Mouse (Mus musculus): ENCODE data around the gene Nbl1.

Nbl1 gene

DNA sequence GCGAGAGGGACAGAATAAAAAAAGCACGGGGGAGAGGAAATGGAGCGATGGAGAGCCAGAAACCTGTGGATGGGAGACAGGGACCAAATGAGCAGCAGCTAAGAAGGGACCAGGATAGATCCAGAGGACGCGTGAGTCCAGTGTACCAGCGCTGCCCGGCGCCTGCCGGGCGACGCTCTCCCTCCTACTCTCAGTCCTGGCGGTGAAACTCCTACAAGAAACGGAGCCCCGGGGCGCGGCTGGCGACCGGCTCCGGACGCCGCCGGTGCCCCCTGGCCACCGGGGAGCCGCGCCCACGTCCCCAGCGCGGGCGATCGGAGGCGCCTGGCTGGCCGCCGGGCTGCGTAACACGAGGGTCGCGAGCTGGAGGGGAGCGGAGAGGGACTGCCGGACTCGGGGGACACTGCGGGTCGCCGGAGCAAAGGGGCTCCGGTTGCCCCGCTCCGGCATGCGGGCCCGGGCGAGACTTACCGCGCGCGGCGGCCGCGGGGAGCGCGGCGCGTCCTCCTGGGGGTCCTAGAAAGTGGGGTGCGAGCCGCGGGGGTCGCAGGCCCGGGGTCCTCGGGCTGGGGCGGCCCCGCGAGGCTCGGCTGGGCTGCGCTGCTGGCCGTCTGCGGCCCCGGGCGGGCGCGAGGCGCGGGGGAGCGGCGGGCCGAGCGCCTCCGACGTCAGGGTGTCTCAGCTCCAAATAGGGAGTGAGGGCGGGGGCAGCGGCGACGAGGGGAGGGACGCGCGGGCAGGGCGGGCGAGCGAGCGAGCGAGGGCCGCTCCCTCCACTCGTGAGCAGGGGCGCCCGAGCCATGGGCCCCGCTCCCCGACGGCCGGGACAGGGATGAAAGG, at the start of gene Nbl1:
Gene Nbl1 (minus strand): TSS at position 638 of the 840 bp plus-strand sequence.
- in situ Hi-C loops (cut with MboI, MseI), result loop anchor here (25.0 kb wide), 1 partner anchor 170 kb away; no protein-coding TSS in a partner anchor

DNA sequence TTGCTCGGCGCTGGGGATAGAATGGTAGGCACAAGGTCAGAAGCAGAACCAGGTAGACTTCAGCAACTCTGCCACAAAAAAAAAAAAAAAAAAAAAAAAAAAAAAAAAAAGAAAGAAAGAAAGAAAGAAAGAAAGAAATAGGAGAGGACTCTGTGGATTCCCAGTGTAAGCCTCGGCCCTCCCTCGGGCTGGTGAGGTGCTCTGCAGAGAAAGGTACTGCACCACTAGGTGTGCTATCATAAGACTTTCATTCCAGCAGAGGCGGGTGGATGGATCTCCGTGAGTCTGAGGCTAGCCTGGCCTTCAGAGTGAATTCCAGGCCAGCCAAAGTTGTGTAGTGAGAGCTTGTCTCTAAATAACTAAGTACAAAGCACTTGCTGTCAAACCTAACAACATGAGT, 49.0 kb upstream of the Nbl1 start:
- in situ Hi-C loops (cut with MboI, MseI), result no loop called here

DNA sequence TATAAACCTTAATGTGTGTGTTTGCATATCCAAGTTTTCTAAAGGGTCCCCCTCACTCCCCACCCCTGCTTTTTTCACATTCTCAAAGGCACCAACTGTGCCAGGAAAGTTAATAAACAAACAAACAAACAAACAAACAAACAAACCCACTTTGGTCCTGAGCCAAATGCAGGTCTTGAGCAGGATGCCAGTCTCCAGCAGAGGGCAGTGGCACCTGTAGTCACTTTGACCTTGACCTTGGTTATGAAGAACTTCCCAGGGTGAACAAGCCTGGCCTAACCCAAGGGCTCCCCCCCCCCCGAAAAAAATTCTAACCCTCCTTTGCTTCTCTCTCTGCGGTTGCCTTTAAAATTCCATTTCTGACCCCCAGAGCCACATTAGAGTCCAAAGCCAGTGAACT, 47.5 kb upstream of the Nbl1 start:
- in situ Hi-C loops (cut with MboI, MseI), result no loop called here

DNA sequence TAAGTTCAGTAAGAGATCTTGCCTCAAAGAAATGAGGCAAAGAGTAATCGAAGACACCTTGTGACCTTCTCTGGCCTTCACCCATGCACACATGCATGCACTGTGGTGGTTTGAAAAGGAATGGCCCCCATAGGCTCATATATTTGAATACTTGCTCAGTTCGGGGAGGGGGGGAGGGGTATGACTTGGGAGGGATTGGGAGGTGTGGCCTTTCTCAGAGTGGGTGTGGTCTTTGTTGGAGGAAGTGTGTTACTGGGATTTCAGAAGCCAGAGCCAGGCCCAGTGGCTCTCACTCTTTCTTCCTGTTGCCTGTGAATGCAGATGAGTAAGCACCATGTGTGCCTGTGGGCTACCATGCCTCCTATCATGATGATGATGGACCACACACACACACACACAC, 43.2 kb upstream of the Nbl1 start:
- in situ Hi-C loops (cut with MboI, MseI), result no loop called here

DNA sequence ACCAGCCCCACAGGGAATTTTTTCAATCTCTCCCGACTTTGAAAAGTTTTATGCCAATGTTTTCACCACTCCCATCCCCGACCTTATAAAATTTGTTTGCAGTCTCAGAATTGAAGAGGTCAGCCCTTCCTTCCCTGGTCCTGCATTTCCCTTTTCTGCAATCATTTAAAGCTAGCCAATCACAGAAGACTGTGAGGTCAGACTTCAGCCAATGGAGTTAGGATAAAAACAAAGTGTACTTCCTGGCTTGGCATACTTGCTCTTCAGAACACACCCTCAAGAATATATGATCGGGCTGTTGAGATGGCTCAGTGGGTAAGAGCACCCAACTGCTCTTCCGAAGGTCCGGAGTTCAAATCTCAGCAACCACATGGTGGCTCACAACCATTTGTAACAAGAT, 40.3 kb upstream of the Nbl1 start:
- in situ Hi-C loops (cut with MboI, MseI), result no loop called here

DNA sequence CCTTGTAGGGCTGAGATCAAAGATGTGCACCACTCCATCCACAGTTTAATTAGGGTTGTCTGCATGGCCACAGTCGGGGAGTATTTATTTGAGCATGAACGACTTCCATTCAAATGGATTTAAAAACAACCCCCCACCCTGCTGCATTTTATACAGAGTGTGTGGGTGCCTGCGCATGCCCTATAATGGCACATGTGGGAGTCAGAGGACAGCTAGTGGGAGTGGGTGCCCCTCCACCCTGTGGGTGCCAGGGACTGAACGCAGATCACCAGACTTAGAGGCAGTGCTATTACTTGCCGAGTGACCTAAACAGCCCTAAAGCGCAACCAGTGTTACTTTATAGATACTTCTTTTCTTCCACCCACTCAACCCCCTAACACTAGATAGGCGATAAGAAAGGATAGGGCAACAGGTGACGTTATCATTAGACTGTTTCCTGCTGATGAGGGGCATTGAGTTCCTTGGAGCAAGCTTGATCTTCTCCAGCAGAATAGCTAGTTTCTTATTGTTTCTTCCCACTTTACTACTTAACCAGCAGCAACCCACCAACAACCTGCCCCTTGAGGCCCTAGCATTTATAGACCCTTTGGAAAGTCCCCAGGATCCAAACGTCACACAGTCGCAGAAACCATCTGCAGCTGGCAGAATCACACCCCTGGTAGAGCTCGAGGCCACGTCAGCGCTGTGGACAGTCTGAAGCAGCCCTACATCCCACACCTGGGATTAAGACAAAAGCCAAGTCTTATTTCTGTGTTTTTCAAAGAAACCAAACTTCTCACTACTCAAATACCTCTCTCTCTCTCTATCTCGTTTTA, 39.3 kb upstream of the Nbl1 start:
- in situ Hi-C loops (cut with MboI, MseI), result no loop called here

DNA sequence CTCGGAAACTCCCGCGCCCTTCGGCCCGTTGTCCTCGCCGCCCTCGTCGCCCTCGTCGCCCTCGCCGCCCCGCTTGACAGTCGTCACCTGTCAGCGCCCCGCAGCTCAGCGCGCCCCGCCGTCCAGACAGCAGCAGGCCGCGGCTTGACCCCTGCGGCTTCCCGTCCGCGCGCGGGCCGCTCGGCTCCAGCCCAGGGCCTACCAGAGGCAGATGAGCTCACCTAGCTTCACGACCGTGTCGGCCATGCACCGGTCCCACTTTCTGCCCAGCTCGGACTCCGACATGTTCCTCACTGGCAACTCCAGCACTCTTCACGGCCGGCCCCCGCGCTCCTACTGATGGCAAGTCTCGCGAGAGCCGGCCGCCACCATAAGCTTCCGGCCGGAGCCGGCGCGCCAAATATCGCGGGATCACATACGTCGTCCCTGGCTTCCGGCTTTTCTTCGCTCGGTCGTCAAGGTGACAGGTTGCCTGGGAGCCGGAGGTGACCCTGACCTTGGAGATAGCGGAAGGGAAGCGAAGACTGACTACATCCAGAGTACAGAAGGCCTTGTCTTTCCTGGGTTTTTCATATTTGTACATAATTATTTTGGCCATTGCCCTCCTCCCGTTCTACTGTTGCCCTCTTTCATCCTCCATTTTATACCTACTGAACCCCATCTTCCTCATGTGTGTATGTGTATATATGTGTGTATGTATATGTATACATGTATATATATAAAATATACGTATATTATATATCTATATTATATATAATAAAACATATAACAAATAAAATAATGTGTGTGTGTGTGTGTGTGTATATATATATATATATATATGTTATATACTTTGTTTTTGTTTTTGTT, 38.1 kb upstream of the Nbl1 start, which contains the start of gene Minos1:
Gene Minos1 (minus strand): TSS at position 413 of the 849 bp plus-strand sequence.
- in situ Hi-C loops (cut with MboI, MseI), result no loop called here

DNA sequence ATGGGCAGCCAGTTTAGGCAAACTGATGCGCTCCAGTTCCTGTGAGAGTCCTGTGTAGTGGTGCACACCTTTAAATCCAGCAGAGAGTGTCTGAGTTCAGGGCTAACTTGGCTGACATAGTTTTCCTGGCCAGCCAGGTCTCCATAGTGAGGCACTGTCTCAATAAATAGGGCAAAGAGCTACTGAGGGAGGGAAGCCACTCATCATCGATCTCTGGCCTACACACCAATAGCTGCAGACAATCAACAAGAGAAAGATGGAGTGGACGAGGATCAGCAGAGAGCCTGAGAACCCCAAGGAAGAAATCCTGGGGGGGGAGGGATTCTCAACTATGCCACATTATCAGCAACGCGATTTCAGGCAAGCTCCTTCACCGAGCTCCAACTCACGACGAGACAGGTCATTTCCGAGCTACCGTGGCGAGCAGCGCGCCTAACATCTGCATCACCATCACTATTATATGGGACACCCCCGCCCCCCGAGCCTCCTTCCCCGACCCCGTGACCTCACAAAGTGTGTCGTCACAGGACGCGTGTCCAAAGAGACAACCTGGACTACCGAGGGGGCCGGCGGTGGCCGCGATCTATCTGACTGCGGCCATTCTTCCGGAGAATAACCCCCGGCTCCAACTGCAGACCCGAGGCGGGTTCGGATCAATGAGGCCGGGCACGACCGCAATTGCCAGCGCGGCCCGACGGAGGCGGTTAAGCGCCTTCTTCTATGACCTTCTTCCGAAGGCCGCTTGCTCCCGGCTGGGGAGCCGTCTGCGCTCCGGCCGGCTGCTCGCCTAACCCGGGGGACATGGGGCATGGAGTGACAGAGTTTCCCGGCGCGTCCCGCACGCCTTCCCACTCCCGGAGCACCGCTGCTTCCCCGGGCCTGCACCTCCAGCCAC, 37.3 kb upstream of the Nbl1 start:
- in situ Hi-C loops (cut with MboI, MseI), result no loop called here

DNA sequence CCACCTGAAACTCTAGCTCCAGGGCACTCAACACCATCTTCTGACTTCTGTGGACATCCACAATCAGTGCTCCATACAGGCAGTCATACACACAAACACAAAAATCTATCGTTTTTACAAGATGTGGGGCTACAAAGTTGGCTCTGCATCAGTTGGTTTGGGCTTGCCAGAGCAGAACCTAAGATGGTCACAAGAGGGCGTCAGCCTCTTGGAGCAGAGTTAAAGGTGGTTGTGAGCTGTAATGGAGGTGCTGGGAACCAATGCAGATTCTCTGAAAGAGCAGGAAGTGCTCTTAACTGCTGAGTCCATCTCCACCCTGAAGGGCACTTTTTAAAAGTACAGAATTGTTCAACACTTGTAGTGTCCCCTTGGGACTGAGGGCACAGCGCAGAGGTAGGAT, 33.7 kb upstream of the Nbl1 start:
- in situ Hi-C loops (cut with MboI, MseI), result no loop called here

DNA sequence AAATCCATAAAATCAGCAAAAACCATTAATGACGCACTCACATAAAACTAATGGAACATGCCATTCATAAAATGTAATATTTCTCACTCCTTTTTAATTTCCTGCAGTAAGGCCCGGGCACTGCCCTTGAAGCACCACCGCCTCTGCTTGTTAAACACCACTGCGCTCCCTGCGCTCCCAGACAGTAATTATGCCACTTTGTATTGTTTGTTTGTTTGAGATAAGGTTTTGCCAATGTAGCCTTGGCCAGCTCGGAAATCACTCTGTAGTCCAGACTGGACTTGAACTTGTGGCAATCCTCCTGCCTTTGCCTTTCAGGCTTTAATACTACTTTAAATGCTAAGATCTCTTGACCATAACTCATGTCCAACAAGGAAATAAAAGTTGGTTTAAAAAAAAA, 32.1 kb upstream of the Nbl1 start:
- in situ Hi-C loops (cut with MboI, MseI), result no loop called here

DNA sequence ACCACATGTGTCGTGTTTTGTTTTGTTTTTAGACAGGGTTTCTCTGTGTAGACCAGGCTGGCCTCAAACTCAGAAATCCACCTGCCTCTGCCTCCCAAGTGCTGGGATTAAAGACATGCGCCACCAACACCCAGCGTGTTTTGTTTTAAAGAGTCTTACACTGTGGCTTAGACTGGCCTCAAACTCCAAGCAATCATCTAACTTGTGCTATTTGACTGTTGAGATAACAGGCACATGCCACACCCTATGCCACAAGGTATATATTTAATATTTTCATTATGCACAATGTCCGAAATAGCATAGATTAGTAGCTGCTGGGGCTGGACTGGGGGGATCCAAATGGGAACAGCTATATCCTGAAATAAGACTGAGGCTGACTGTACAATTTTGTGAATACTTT, 29.8 kb upstream of the Nbl1 start:
- in situ Hi-C loops (cut with MboI, MseI), result no loop called here

DNA sequence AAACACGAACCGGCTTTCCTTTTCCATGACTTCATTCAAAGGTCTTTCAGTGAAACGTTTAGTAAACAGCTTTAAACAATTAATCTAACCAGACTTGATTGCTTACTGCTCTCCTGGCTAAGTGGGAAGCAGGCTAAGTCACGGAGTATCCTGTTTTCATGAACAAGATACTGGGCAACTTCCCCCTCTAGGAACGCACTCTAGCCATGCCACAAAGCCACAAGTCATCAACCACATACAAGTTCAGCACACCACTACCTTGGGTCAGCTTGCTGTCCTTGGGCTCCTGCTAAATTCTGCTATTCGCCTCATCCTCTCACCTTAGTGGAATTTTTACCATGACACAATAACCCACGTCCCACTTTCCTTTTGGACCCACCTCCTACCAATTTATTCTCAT, 28.2 kb upstream of the Nbl1 start:
- in situ Hi-C loops (cut with MboI, MseI), result no loop called here

DNA sequence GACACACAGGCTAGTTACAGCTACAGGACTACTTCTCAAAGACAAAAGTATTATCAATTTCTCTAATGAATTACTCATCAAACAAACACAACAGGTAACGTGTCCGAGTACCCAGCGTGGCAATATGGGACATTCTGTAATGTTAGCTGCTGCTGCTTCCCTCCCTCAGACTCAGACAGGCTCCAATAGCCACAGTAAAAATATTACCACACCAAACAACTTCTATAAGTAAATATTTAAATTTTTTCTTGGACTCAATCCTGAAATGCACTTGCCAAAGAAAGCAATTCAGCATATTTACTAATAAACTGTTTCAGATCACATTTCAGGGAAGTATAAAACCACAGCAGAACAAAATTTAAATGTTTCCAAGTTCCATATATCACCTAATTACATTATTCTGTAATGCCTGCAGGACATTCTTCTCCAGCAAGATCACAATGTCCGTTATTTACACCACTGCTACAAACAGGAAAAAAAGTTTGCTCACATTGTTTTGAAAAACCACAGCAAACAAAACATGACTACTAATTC, 27.6 kb upstream of the Nbl1 start:
- in situ Hi-C loops (cut with MboI, MseI), result no loop called here

DNA sequence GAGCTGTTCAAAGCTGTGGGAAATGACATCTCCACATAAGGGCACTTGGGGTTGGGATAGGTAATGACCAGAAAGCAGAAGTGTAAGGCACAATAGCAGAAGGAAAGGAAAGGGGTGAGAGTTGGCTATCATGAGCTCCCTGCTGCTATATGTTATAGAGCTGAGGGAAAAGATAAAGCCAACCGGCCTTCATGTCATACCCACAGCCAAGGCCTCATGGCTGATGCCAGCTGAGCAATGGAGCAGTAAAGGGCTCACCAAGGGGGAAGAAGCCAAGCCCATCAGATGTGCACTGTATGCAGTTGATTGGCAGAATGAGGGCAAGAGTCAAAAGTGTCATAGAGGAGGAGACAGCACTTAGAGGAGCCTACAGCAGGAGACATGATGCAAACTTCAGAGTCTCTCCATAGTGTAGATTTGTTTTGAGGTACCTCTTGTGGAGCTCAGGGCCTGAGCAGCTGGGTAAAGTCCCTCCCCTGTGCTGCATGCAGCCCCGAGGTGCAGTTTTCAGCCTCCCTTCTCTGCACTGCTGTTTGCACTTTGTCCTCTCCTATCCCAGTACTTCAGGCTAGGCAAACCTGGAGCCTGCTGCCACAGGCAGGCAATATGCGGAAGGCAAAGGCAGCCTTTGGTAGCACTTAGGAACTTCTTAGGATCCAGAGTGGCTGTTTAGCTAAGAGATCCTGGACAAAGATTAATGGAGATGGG, 23.7 kb upstream of the Nbl1 start:
- in situ Hi-C loops (cut with MboI, MseI), result loop anchor here (5.0 kb wide), 1 partner anchor 61 kb away; no protein-coding TSS in a partner anchor

DNA sequence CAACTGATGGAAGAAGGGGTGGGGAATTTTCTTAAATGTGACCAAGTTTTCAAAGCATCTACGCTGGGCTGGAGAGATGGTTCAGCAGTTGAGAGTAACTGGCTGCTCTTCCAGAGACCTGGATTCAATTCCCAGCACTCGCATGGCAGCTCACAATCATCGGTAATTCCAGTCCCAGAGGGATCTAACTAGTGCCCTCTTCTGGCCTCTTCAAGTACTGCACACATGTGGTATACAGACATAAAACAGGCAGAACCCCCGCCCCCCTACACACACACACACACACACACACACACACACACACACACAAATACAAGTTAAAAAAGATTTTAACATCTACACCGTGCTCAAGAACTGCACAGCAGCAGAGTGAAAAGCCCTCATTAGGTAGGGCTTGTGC, 22.9 kb upstream of the Nbl1 start:
- in situ Hi-C loops (cut with MboI, MseI), result loop anchor here (5.0 kb wide), 1 partner anchor 62 kb away; no protein-coding TSS in a partner anchor

DNA sequence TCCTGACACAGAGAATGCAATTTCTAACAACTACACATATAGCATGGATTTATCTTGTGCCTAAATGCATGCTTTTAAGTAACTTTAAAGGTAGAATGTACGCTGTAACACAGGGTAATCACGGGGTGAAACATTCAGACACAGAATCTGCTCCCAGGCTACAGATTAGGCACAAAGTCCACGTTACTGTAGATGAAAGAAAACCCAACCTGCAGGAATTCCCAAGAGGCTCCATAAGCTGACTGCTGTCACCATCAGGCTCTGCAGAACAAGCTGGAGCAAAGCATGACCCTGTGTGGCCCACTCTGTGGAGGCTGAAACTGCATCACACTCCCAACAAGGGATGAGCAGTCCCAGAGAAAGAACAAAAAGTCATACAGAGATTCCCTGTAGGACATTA, 19.7 kb upstream of the Nbl1 start:
- in situ Hi-C loops (cut with MboI, MseI), result no loop called here

DNA sequence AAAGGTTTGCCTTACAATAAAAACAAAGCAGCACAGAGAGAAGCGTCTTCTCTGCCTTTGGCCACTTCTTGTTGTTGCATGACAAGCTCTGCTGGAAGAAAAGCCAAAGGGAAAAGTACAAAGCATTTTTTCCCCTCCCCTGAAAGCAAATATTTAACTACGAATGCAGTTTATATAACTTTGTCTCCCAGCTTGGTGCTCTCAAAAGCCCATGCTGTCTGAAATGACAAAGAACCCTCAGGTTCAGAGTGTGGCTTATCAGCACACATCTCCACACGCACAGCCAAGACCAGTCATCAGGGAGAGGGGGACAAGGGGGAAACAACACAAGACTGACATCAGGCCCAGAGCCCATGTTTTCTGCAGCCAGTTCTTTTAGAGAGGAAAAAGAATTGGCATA, 18.6 kb upstream of the Nbl1 start:
- in situ Hi-C loops (cut with MboI, MseI), result no loop called here

DNA sequence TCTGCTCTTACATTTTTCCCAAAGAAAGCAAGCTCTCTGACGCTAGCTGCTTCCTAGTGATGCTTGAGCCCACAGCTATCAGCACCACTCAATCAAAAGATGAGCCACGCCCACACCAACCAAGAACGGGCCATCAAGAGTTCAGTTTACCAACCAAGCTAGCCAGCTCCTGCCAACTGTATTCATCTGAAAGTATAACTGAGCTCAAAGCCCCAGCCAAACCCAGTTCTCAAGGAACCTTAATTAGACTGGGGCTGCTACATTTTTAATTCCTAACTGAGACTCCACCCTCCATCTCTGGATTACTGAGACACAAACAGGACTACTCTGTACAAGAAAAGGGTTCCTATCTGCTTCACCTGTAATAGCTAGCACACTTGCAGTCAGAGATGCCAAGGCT, 18.1 kb upstream of the Nbl1 start:
- in situ Hi-C loops (cut with MboI, MseI), result no loop called here

DNA sequence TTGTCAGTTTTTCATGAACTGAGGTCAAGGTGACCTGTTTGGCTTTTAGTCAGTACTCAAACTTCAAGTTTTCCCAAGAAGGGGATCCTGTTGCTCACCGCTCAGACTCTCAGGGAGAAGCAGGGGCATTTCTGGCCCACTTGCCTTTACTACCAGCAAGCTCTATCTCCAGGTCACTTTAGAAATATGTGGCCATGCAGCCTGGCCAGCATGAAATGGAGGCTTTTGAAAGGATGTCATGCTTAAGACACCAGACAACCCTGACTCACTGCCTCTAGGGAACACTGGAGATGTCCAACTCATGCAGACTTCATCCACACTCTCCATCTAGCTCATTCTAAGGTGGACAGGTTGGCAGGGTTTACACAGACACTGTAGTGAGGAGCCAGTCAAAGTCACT, 12.7 kb upstream of the Nbl1 start:
- in situ Hi-C loops (cut with MboI, MseI), result no loop called here

DNA sequence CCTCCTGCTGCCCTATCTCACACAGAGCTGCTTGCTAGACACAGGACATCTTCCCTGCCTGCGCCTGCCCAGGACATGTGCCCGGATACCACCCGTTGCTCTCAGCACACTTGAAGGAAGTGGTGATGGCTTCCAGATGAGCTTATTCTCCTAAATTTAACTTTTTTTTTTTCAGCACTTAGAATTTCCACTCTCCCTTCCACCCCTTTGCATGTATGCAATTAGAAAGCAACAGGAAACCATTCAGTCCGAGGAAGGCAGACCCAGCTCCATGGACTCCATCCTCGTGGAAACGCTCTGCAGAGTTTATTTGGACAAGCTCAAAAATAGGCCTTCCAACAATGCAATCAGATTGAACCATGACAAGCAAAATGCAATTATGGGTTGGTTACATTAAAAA, 8.8 kb upstream of the Nbl1 start:
- in situ Hi-C loops (cut with MboI, MseI), result no loop called here
